Mouse (Mus musculus): Measurements from ENCODE around the gene Umad1. TPM values are rescaled to one million over a fixed set of nuclear protein-coding genes. Genes with fewer than 3 reads are reported as not detected.

Umad1 gene
- polyA plus RNA-seq, 1 experiment from 2014 or later: 17.9 TPM

- H3K9ac ChIP-seq (ENCODE audit: low read length): no peak overlapping the region
- ATAC-seq (ENCODE audit: low FRiP score, low TSS enrichment): no peak
- no peak overlapping the region for H3K4me2 ChIP-seq (replicated peaks; ENCODE audit: low read depth)
- no peak for DNase-seq (ENCODE audit: low spot score)
- no peaks in the 10 kb centered on the region for H3K4me1 ChIP-seq (replicated peaks; ENCODE audit: control insufficient read depth, insufficient read depth)
- H3K36me3 ChIP-seq (ENCODE audit: control insufficient read depth, insufficient read depth, low read length): no peaks in the 10 kb centered on the region
- WGBS: 59% methylated on average over 2 of the region's 2 CpGs
- H3K27me3 ChIP-seq (ENCODE audit: control insufficient read depth, insufficient read depth, low read length): no peaks in the 10 kb centered on the region
- TF ChIP-seq CTCF (IDR thresholded peaks at IDR 0.05; ENCODE audit: low read depth) (no peak), EP300 (optimal IDR thresholded peaks at IDR 0.05) (no peak)
- no peak overlapping the region for H3K27ac ChIP-seq (replicated peaks)
- H3K9me3 ChIP-seq (ENCODE audit: control insufficient read depth, low read length): no peaks in the 10 kb centered on the region
- no peak overlapping the region for H3K4me3 ChIP-seq (ENCODE audit: low read depth, low read length)
These were observed 149.2 kb downstream of the Umad1 start for GRCm38 (mm10) chr6:8408332-8408731.

- Histone ChIP-seq H3K27ac (replicated peaks) (no peak overlapping the region), H3K9me3 (ENCODE audit: control insufficient read depth, low read length) (no peaks in the 10 kb centered on the region), H3K4me1 (replicated peaks; ENCODE audit: control insufficient read depth, insufficient read depth) (no peaks in the 10 kb centered on the region), H3K9ac (ENCODE audit: low read length) (no peak overlapping the region), H3K4me2 (replicated peaks; ENCODE audit: low read depth) (no peak overlapping the region), H3K36me3 (ENCODE audit: control insufficient read depth, insufficient read depth, low read length) (no peaks in the 10 kb centered on the region), H3K27me3 (ENCODE audit: control insufficient read depth, insufficient read depth, low read length) (no peaks in the 10 kb centered on the region), H3K4me3 (ENCODE audit: low read depth, low read length) (no peak overlapping the region)
- TF ChIP-seq EP300 (optimal IDR thresholded peaks at IDR 0.05) (no peak), CTCF (IDR thresholded peaks at IDR 0.05; ENCODE audit: low read depth) (no peak)
- DNase-seq (ENCODE audit: low spot score) (no peak), ATAC-seq (ENCODE audit: low FRiP score, low TSS enrichment) (no peak)
- 88% methylated on average over 4 of the region's 4 CpGs for WGBS
These were observed 150.8 kb downstream of the Umad1 start for GRCm38 (mm10) chr6:8409865-8410264.

- WGBS: 53% methylated on average over 10 of the region's 10 CpGs
- H3K27me3 ChIP-seq (ENCODE audit: control insufficient read depth, insufficient read depth, low read length): no peaks in the 10 kb centered on the region
- ATAC-seq (ENCODE audit: low FRiP score, low TSS enrichment) (peak; percentile 91), DNase-seq (ENCODE audit: low spot score) (no peak)
- H3K27ac ChIP-seq (replicated peaks): no peak overlapping the region
- no peaks in the 10 kb centered on the region for H3K9me3 ChIP-seq (ENCODE audit: control insufficient read depth, low read length)
- TF ChIP-seq EP300 (optimal IDR thresholded peaks at IDR 0.05) (no peak), CTCF (IDR thresholded peaks at IDR 0.05; ENCODE audit: low read depth) (no peak)
- no peak overlapping the region for H3K4me2 ChIP-seq (replicated peaks; ENCODE audit: low read depth)
- no peaks in the 10 kb centered on the region for H3K36me3 ChIP-seq (ENCODE audit: control insufficient read depth, insufficient read depth, low read length)
- no peak overlapping the region for H3K9ac ChIP-seq (ENCODE audit: low read length)
- H3K4me1 ChIP-seq (replicated peaks; ENCODE audit: control insufficient read depth, insufficient read depth): no peaks in the 10 kb centered on the region
- no peak overlapping the region for H3K4me3 ChIP-seq (ENCODE audit: low read depth, low read length)
These were observed 153.9 kb downstream of the Umad1 start for GRCm38 (mm10) chr6:8412845-8413598.

- no peak overlapping the region for H3K9ac ChIP-seq (ENCODE audit: low read length)
- WGBS: 39% methylated on average over 9 of the region's 9 CpGs
- H3K9me3 ChIP-seq (ENCODE audit: control insufficient read depth, low read length): no peaks in the 10 kb centered on the region
- H3K4me3 ChIP-seq (ENCODE audit: low read depth, low read length): 0 out of 2 replicates have a peak overlapping the region, but pooled peaks have one; percentile 1
- ATAC-seq (ENCODE audit: low FRiP score, low TSS enrichment) (peak; percentile 73; the same call in 1 of the 2 replicates), DNase-seq (ENCODE audit: low spot score) (peak; percentile 72)
- 0 out of 2 replicates have a peak overlapping the region, but pooled peaks have one; percentile 18 for H3K27ac ChIP-seq (replicated peaks)
- H3K36me3 ChIP-seq (ENCODE audit: control insufficient read depth, insufficient read depth, low read length): no peaks in the 10 kb centered on the region
- H3K4me2 ChIP-seq (replicated peaks; ENCODE audit: low read depth): no peak overlapping the region
- TF ChIP-seq EP300 (optimal IDR thresholded peaks at IDR 0.05) (no peak), CTCF (IDR thresholded peaks at IDR 0.05; ENCODE audit: low read depth) (no peak)
- no peaks in the 10 kb centered on the region for H3K27me3 ChIP-seq (ENCODE audit: control insufficient read depth, insufficient read depth, low read length)
- H3K4me1 ChIP-seq (replicated peaks; ENCODE audit: control insufficient read depth, insufficient read depth): no peaks in the 10 kb centered on the region
These were observed 154.9 kb downstream of the Umad1 start for GRCm38 (mm10) chr6:8414020-8414419.

- no peaks in the 10 kb centered on the region for H3K36me3 ChIP-seq (ENCODE audit: control insufficient read depth, insufficient read depth, low read length)
- no peak overlapping the region for H3K27ac ChIP-seq (replicated peaks)
- 72% methylated on average over 5 of the region's 5 CpGs for WGBS
- no peak overlapping the region for H3K4me2 ChIP-seq (replicated peaks; ENCODE audit: low read depth)
- H3K4me1 ChIP-seq (replicated peaks; ENCODE audit: control insufficient read depth, insufficient read depth): no peaks in the 10 kb centered on the region
- no peaks in the 10 kb centered on the region for H3K9me3 ChIP-seq (ENCODE audit: control insufficient read depth, low read length)
- ATAC-seq (ENCODE audit: low FRiP score, low TSS enrichment) (no peak), DNase-seq (ENCODE audit: low spot score) (no peak)
- H3K4me3 ChIP-seq (ENCODE audit: low read depth, low read length): no peak overlapping the region
- TF ChIP-seq EP300 (optimal IDR thresholded peaks at IDR 0.05) (no peak), CTCF (IDR thresholded peaks at IDR 0.05; ENCODE audit: low read depth) (no peak)
- no peaks in the 10 kb centered on the region for H3K27me3 ChIP-seq (ENCODE audit: control insufficient read depth, insufficient read depth, low read length)
- H3K9ac ChIP-seq (ENCODE audit: low read length): no peak overlapping the region
These were observed 156.7 kb downstream of the Umad1 start for GRCm38 (mm10) chr6:8415823-8416222.
